Mouse (Mus musculus) lung, adult 2 months (tissue): ENCODE data around the gene Ephb1.

Source experiments
- CTCF ChIP-seq: fragments of 200-500 bp; IDR thresholded peaks from 2 replicates; pipeline ENCODE4 v1.5.1; 2011; ENCODE audit warnings: mild to moderate bottlenecking, low read length, control low read depth; ENCODE audit not compliant: insufficient read depth
- POLR2A ChIP-seq: fragments of 200-500 bp; IDR thresholded peaks from 2 replicates; pipeline ENCODE4 v1.6.1; 2011; ENCODE audit warnings: low read depth, mild to moderate bottlenecking, control low read depth, low read length, borderline replicate concordance; ENCODE audit errors: extremely low read depth

GRCm38 (mm10) chr9:102335571-102336282 lies 18.8 kb downstream of the Ephb1 start:
- TF ChIP-seq CTCF (no peak), POLR2A (no peak)
